Mouse (Mus musculus): ENCODE measurements at regions not wholly inside any gene's neighbourhood (a gene's known extent, or its start where the extent isn't known, plus 50 kb on each side); places are given as distances from the start of the nearest gene placed in this dataset.

- no peak for DNase-seq (ENCODE audit: low spot score)
Measured at GRCm38 (mm10) chr13:78717686-78718431, 518.3 kb upstream of the Nr2f1 start.

GRCm38 (mm10) chr13:78717159-78717558 lies 517.6 kb upstream of the Nr2f1 start:
- no peak for DNase-seq (ENCODE audit: low spot score)

- DNase-seq (ENCODE audit: low spot score) = no peak
Measured at GRCm38 (mm10) chr13:78704693-78705092, 505.1 kb upstream of the Nr2f1 start.

GRCm38 (mm10) chr13:78697814-78698519 lies 498.4 kb upstream of the Nr2f1 start:
- peak; percentile 3 for DNase-seq (ENCODE audit: low spot score)

GRCm38 (mm10) chr13:78679255-78679895 lies 479.8 kb upstream of the Nr2f1 start:
- DNase-seq (ENCODE audit: low spot score) = no peak

GRCm38 (mm10) chr13:78678241-78678640 lies 478.7 kb upstream of the Nr2f1 start:
- no peak for DNase-seq (ENCODE audit: low spot score)

- DNase-seq (ENCODE audit: low spot score) = no peak
Measured at GRCm38 (mm10) chr13:78658285-78658684, 458.7 kb upstream of the Nr2f1 start.

GRCm38 (mm10) chr13:78656766-78657165 lies 457.2 kb upstream of the Nr2f1 start:
- no peak for DNase-seq (ENCODE audit: low spot score)

- DNase-seq (ENCODE audit: low spot score) = no peak
Measured at GRCm38 (mm10) chr13:78656196-78656595, 456.6 kb upstream of the Nr2f1 start.

- DNase-seq (ENCODE audit: low spot score) = no peak
Measured at GRCm38 (mm10) chr13:78650824-78651223, 451.3 kb upstream of the Nr2f1 start.

GRCm38 (mm10) chr13:78644556-78644955 lies 445.0 kb upstream of the Nr2f1 start:
- peak; percentile 36 for DNase-seq (ENCODE audit: low spot score)

- no peak for DNase-seq (ENCODE audit: low spot score)
Measured at GRCm38 (mm10) chr13:78643023-78643422, 443.5 kb upstream of the Nr2f1 start.

- DNase-seq (ENCODE audit: low spot score) = no peak
Measured at GRCm38 (mm10) chr13:78642443-78642729, 442.8 kb upstream of the Nr2f1 start.

- DNase-seq (ENCODE audit: low spot score) = no peak
Measured at GRCm38 (mm10) chr13:78641687-78642442, 442.3 kb upstream of the Nr2f1 start.

GRCm38 (mm10) chr13:78640340-78640739 lies 440.8 kb upstream of the Nr2f1 start:
- no peak for DNase-seq (ENCODE audit: low spot score)

GRCm38 (mm10) chr13:78638462-78638861 lies 438.9 kb upstream of the Nr2f1 start:
- peak; percentile 7 for DNase-seq (ENCODE audit: low spot score)

- no peak for DNase-seq (ENCODE audit: low spot score)
Measured at GRCm38 (mm10) chr13:78631609-78632008, 432.1 kb upstream of the Nr2f1 start.

GRCm38 (mm10) chr13:78629041-78629727 lies 429.6 kb upstream of the Nr2f1 start:
- DNase-seq (ENCODE audit: low spot score) = no peak

- DNase-seq (ENCODE audit: low spot score) = no peak
Measured at GRCm38 (mm10) chr13:78623652-78624051, 424.1 kb upstream of the Nr2f1 start.

GRCm38 (mm10) chr13:78602861-78603211 lies 403.3 kb upstream of the Nr2f1 start:
- DNase-seq (ENCODE audit: low spot score) = no peak

GRCm38 (mm10) chr13:78602211-78602860 lies 402.8 kb upstream of the Nr2f1 start:
- no peak for DNase-seq (ENCODE audit: low spot score)
